Mouse (Mus musculus) megakaryocyte progenitor cell, adult 5-6 weeks (primary cell): ENCODE data around the gene Snx10. TPM values are rescaled to one million over a fixed set of nuclear protein-coding genes. Genes with fewer than 3 reads are reported as not detected.

Source experiments
- ATAC-seq: replicated peaks from 2 replicates; pipeline ENCODE4 v1.8.0; 2016; ENCODE audit warnings: mild to moderate bottlenecking, moderate TSS enrichment, inconsistent platforms; ENCODE audit not compliant: poor library complexity
- total RNA-seq, 2 experiments: library from RNA; stranded (forward) in 1 of 2; stranded (reverse) in 1 of 2; fragments of 157-497, 149-512 nt in 1 of 2; fragments of 200-1000 nt in 1 of 2; gene quantifications; 2 replicates each; pipeline versions ENCODE4 v1.2.3 to v1.2.4; 2015 to 2017

The Snx10 gene
- total RNA-seq, 2 experiments from 2014 or later: 54.1 to 67.8 TPM

DNA sequence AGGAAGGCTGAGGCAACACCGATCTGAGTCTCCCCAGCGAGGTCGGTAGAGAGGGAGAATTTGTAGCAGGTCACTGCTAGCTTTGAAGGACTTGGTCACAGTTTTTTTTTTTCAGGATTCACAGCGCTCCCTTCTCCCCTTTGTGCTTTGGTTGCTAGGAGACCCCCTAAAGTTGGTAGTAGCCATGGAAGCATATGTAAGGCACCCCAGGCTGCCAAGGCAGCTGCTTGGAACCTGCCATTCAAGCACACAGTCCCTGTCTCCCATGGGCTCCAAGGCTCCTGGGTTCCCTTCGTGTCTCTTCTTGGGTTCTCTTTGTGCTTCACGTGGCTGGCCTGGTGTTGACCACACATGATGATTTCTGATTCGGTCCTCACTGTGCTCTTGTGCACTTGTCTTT lies 5.8 kb downstream of the Snx10 start:
- peak; percentile 47; the same call in 1 of the 2 replicates for ATAC-seq

DNA sequence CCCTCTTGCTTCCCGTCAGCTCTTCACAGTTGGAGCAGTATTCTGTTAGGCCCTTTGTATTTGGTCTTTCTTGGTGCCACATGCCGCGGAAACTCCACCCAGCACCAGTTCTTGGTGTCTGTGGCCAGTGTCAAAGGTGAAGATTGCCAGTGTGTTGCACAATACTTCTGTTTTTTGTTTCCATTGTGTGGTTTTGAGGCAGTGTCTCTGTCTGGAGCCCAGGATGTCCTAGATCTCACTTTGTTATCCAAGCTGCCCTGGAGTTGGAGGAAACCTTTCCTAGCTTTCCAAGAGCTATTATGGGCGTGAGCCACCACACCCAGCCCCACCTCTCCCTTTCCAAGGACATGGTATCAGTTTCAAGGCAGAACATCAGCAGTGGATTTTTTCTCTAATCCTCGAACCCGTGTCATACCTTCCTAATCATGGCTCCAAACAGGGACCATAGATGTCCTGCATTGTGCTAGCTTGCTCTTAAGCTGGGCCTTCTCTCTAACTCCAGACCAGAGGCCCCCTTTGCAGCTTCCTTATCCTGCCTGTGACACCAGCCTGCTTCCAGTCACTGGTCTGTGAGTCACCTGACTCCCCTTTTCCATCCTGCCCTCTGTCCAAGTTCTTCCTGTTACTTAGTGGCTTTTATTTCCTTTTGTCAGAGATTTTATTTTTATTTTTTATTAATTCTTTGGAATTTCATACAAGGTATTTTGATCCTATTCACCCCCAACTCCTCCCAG lies 9.9 kb downstream of the Snx10 start:
- ATAC-seq: peak; percentile 90

DNA sequence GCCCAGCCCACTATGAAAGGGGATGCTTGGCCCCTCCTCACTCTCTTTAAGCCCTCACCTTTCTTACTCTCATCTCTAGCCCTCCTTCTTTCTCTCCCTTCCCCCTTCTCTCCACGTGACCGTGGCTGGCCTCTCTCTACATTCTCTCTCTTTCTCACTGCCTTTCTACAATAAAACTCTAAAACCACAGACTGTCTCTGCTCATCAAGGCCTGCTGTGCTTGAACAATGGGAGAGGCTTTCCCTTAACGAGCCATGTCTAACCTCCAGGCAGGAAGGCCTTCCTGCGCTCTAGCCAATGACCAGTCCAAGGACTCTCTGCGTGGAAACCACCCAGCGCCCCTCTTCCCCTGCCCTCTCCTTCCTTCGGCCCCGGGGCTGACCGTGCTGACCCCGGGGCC lies 11.9 kb downstream of the Snx10 start:
- no peak for ATAC-seq

DNA sequence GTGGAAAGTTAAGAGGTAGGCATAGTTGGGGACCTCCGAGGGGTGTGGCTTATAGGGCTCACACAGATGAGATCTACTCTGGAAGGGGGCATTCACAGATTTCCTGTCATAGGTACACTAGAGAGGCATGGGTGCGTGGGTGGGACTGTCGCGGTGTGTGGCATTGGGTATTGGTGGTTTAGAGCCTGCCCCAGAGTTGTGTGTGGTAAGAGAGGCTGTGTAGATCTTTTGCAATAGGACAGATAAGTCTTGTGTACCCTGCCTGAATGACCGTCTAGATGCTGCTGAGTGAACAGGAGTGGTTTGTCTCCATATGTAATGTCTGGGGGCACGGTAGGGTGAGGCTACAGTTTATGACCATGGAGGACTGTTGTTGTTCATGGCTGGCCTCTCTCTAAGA lies 16.8 kb downstream of the Snx10 start:
- peak; percentile 35; the same call in 1 of the 2 replicates for ATAC-seq

DNA sequence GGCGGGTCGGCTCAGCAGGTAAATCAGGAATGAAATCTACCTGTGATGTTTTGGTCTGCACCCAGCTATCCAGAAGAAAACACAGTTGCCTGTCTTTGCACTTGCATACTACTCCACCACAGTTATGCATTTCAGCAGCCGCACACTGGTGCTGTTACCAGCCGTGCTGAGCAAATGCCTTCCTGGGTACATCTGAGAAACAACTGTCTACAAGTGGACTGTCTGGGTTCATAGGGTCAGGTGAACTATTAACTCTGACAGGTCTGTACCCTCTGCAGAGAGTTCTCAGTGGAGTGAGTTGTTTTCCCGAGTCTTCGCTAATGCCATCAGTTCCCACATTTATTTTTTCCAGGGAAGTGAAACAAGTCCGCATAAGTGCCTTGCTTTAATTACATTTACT lies 17.7 kb downstream of the Snx10 start:
- ATAC-seq: no peak

DNA sequence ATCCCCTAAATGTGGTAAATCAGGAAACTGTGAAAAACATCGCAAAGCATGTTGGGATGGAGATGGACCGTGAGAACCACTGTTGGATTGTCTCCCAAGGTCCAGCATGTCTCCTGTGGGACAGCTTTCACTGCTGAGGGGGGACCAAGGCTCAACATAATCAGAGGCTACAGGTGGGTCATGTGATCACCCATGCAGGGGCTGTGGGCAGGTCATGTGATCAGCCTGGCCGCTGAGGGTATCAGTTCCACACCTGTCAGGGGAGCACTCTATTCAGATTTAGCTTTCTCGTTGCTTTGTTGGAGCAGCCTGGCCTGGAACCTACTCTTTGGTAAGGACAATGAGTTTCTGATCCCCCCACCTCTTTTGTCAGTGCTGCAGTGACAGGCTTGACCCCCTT lies 18.4 kb downstream of the Snx10 start:
- no peak for ATAC-seq

DNA sequence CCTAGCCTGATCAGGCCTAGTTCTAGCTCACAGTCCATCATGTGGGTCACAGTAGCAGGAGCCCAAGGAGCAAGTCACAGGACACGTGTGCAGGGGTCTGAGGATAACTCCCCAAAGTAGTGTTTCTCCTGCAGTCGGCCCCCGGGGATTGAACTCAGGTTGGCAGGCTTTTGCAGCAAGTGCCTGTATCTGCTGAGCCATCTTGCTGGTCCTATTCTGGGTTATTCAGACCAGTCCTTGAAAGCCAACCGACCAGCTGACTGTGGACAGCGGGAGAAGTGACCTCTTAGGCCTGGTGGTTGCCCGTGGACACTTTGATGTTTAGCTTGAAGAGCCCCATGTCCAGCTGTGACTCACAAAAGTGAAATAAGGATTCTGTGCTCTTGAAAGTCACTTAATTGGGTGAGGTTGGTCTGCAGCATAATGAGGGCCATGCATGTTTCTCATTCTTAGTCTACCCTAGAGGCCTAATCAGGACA lies 20.0 kb downstream of the Snx10 start:
- 0 out of 2 replicates have a peak, but pooled peaks have one; percentile 2 for ATAC-seq

DNA sequence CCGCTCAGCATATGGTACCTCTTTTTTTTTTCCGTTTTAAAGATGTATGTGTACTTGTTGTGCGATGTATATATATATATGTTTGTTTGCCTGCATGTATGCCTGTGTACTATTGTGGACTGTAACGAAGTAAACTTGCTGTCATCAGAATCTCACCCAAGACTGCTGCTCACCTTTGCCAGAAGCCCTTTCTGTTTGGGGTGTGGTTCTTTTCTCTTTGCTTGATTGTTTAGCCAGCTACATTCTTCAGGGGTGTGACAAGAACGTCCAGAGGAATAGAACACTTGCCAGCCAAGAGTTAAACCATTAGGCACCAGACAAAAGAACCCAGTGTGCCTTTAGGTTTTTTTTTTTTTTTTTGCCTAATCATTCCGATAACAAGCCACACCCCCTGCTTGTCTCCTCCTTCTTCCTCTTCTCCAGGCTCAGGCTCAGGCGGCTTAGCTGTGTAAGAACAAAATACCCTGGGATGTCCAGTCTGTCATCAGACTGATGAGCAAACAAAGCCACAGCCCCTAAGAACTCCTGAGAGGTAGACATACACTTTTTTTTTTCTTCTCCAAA lies 20.5 kb downstream of the Snx10 start:
- peak; percentile 73 for ATAC-seq

DNA sequence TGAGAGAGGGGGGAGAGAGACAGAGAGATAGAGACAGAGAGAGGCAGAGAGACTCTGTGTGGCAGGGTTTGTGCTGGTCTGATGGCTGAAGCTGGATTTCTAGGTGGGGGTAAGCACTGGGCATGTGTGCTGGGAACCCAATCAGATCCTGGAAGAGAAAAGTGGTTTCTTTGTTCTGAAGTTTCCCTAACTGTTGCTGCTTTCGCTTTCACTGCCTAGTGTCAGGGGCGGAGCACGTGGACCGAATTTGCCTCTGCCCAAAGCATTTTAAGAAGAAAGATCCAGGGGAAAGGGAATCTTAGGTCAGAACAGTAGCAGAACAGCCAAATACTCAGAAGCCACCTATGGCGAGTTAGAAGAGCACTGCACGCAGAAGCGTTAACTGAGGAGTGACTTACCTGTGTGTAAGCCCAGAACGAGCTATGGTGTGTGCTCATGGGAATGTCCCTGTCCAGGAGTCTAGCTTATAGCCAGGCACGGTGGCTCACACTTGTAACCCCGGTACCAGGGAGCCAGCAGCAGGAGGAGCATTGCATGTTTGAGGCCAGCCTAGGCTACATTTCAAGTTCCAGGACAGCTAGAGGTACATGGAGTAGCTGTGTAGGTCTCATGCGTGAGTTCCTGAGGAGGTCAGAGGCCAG lies 21.6 kb downstream of the Snx10 start:
- peak; percentile 71 for ATAC-seq

DNA sequence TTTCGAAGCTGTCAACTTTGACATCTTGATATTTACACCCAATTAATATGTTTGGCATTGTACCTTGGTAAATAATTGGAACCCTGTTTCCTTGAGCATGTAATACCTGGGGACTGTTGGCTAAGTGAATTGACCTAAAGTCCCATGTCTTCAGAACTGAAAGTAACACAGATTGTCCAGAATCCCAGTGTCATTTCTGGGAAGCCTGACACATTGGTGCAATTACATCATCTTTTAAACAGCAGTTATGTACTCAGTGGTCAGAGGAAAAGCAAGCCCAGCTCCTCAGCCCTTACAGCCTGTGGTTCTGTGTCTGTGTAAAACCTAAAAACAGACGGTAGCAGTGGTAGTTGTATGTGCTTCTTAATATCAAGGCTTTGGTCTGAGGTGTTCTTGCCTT lies 22.4 kb downstream of the Snx10 start:
- no peak for ATAC-seq

DNA sequence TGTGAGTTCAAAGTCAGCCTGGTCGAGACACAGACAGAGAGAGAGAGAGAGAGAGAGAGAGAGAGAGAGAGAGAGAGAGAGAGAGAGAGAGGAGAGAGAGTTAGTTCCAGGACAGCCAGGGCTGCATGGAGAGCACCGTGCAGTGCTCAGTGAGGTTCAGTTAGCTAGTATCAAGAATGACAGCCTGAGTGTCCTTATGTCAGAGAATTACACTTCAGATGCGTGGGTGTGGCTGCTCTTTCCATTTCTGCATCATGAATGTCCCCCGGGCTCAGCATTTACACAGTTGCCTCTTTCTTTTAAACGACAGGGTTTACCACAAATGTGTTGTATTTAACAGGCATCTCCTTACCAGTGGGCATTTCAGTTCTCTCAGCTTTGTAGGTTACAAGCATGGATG lies 25.1 kb downstream of the Snx10 start:
- no peak for ATAC-seq

DNA sequence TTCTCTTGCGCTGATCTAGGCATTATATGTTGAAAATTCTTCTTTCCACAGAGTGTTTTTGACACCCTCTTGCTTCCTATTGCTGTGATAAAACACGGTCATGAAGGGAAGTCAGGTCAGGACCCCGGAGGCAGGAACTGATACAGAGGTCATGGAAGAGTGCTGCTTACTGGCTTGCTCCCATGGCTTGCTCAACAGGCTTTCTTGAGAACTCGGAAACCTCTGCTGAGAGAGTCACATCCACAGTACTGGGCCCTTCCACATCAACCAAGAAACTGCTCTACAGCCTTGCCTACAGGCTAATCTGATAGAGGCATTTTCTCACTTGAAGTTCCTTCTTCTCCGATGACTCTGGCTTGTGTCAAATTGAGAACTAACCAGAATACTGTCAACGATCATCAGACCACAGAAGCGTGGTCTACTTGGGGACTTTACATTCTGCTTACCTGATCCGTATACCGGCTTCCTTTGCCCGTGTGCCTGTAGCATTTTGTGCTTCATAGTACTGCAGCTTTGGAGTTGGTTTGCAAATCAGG lies 27.6 kb downstream of the Snx10 start:
- 0 out of 2 replicates have a peak, but pooled peaks have one; percentile 22 for ATAC-seq

DNA sequence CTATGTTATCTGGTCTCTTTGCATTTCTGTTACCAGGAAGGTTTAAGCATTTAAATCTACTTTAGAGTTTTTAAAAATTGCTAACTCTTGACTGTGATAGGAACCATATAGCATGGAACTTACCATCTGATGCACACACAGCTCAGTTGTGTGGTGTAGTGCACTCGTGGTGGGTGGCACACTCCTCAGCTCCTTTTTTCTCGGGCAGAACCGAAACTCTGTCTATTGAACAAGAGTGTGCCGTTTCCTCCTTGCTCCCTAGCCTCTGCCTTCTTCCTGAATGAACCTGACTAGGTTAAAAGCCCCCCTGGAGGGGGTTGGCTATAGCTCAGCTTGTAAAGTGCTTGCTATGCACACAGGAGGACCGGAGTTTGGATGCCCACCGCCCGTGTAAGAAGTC lies 32.9 kb downstream of the Snx10 start:
- ATAC-seq: peak; percentile 42; the same call in 1 of the 2 replicates

DNA sequence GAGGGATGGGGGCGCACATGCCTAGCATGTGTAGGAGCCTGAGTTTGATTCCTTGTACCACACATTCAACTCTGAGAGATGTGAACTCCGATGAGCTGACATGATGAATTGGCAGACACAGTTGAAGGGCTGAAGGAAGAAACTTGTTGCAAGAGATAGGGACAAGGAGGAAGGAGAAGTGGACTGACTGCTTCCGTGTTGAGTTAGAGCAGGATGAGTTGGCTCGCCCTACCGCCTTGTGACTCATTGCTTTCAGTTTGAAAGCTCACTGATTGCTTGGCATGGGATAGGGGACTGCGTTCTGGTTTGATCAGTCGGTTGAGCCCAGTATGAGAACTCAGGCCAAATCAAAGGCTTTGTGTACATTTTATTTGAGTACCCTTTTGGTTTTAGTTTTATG lies 34.6 kb downstream of the Snx10 start:
- ATAC-seq: peak; percentile 94

DNA sequence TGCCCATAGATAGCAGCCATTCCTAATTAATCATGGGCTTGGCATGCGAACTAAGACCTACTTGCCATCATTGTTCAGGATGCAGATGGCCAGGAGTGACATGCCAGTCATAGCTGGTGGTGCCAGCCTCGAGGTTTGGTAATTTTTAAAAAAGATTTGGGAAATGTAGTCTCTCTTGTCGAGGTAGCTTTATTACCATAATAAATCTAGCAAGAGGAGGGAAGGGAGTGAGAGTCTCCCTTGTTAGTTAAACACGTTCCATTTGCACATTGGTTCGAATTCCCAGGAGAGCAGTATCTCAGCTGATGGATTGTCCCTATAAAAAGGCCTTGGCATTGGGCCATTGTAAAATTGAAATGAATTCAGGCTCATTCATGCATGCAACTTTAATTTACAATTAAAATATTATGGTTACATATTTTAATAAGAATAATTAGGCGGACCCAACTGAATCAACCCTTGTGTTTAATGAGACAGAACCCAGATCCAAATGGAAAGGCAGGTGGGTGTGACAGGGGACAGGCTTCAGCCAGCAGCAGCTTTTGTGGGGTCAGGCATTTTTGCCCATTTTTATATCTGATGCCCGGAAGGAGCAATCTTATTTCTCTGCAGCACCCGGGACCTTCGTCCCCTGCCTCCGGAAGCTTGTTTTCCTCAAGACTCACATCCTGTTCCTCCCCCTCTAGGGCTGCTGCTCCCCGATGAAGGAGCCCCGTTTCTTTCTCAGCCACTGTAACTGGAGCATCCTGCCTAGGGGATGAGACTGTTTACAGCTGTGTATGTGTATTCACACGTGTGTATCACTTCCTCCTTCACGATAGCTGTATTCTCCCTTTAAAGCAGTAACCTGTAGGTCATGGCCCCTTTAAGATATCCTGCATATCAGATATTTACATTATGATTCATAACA lies 43.3 kb downstream of the Snx10 start:
- no peak for ATAC-seq

DNA sequence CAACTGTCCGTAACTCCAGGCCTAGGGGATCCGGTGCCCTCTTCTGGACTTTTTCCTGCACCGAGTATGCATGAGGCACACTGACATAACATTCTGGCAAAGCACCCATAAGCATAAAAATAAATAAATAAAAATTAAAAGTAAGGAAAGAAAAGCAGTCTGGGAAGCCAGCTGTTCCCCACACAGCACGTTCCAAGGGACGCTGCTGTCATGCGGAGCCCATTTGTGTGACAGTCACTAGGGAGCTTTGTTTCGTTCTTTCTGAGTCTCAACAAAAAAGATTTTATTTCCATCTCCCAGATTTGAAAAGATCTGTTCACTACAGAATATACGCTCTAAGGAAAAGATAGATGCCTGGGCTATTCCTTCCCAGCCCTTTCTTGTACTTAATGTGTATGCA lies 45.4 kb downstream of the Snx10 start:
- ATAC-seq: no peak

DNA sequence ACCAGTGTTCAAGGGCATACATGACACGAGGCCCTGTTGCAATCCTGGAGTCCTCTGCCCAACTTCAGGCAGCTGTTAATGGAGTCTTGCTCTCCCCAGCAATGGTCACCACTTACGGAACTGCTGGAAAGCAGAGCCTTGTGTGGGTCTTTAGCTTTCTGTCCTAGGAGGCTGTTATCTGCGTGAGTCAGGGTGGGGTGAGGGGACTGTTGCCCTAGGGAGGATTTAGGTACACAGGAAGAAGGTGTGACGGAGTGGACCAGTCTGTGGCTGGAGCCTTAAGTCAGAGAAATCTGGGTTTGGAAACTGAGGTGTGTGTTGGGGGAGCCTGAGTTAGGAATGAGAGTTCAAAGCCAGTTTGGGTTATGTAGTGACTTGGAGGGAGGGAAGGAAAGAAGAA lies 49.4 kb downstream of the Snx10 start:
- no peak for ATAC-seq

DNA sequence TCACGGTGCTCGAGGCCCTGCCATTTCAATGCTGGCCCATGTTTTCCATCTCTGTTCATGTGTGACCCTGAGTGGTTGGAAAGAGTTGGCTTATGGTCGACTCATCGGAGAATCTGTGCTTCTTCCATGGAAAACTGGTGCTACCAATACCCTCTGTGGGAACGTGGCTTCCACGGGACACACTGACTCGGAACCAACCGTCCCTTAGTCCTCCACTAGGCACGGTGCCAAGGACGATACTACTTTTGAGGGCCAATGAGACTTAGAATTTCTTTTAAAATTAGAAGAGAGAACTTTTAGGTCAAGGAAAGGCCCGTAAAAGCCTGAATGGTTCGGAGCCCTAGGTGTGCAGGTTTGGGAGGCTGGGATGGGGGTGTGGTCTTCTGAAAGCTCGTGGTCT lies 50.4 kb downstream of the Snx10 start:
- no peak for ATAC-seq

DNA sequence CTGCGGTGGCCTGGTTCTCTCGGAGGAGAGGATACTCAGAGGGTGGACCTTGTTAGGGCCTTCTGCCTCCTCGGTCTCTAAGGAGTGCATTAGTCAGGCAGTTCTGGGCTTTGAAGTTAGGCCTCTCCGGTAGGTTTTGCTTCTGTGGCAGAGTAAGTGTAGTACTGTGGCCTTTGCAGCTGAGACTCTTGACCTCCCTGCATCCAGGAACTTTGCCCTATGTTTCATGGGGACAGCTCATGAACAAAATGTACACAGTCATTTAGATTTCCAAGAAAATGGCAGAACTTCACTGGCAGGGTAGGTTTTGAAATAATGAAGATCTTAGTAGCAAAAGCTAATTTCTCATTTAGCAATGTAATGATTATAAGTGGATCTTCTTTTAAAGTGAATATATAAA lies 54.7 kb downstream of the Snx10 start:
- no peak for ATAC-seq

DNA sequence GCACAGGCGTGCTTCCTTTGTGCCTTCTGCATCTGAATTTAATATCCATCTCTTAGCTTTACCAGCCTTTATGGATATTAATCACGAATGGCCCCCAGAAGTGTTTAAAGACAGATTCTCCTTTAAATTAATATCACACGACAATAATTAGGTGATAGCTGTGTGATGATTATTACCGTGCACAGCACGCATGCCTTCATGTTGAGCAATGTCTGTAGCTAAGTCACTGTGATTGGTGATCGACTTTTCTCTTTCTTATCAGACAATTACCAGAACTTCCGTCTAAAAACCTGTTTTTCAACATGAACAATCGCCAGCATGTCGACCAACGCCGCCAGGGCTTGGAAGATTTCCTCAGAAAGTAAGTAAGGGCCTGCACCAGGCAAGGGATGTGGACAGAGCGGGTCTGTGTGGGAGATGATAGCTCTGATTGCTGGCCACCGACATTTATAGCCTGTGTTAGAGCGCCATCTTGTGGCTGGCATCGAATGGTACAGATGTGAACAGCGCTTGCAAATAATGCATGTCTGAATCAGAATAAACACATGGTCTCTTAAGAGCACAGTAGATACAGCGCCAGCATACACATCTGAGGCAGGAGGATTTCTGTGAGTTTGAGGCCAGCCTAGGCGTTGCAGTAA lies 56.5 kb downstream of the Snx10 start:
- peak; percentile 99 for ATAC-seq
